Mouse (Mus musculus): ENCODE results near the gene Pcp4l1.

The Pcp4l1 gene

DNA sequence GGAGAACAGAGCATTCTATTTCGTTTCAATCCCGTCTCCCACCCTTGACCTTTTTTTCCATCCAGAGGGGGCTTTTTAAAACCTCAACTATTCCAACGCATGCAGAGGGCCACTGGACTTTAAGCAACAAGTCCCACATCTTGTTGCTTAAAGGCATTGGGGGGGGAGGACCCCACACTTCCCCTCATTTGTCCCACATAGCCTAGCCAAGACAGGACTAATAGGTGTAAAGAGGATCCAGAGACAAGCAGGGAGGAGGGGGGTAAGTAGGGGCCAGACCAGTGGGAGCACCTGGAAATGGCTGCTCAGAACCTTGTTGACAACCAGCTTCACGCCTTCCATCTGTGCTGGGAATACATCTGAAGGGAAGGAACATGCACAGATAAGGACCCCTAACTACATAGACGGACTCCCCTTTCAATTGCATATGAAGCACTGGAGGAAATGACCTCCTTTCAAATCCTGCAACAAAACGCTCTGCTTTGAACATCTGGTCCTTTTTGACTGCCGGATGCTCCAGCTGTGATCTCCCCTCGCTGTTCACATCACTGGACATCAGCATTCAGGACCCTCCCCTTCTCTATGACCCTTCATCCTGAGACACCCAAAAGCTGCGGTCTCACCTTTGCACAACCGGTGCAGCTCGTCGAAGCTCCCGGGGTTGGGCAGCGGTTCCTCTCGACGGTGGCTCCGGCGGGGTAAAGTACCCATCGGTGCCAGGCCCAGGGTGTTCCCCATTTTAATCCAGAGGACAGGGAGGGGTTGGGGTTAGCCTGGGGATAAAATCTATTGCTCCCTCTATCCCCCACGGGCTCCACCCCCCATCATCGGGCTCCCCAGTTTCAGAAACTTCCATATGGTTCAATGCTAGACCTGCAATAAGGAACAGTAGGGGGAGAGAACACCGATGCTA, 25.5 kb upstream of the Pcp4l1 start:
- no peak for DNase-seq

DNA sequence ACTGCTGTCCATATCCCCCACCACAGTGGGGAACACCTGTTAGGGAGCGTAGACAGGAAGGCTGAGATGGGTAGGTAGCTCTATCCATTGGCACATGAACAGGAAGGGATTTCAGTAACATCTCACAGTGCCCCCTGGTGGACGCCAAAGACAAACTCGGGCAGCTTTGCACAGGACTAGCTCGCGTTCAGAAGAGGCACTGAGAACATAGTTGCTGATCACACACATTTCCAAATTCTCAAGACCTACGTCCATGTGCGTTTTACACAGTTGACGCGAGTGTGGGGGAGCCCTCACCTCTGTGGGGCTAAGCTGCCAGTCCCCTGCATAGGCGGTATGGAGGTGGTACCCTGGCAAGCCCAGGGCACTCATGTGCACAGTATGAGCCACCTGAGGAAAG, 24.8 kb upstream of the Pcp4l1 start:
- peak; percentile 96 for DNase-seq

DNA sequence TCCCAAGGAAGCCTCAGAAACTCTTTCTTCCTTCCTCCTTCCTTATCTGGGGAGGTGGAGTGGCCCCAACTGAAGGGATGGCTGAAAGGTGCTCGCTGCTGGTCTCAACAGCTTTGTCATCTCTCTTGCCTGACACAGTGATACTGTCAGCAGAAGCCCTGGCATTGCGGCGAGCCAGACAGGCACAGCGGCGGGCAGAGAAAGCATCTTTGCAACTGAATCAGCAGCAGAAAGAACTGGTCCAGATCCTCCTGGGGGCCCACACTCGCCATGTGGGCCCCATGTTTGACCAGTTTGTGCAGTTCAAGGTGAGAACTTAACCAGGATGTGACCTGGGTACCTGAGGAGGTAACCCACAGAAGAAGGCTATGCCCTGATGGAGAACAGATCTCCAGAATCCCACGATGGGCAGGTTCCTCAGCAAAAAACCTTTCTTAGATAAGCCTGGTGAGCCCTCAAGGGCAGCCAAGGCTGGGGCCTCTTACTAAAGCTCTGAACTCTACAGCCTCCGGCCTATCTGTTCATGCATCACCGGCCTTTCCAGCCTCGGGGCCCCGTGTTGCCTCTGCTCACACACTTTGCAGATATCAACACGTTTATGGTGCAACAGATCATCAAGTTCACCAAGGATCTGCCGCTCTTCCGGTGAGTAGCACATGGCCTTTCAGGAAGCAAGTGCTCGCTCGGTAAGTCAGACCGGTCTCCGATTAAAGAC, 20.3 kb upstream of the Pcp4l1 start:
- peak; percentile 87 for DNase-seq

DNA sequence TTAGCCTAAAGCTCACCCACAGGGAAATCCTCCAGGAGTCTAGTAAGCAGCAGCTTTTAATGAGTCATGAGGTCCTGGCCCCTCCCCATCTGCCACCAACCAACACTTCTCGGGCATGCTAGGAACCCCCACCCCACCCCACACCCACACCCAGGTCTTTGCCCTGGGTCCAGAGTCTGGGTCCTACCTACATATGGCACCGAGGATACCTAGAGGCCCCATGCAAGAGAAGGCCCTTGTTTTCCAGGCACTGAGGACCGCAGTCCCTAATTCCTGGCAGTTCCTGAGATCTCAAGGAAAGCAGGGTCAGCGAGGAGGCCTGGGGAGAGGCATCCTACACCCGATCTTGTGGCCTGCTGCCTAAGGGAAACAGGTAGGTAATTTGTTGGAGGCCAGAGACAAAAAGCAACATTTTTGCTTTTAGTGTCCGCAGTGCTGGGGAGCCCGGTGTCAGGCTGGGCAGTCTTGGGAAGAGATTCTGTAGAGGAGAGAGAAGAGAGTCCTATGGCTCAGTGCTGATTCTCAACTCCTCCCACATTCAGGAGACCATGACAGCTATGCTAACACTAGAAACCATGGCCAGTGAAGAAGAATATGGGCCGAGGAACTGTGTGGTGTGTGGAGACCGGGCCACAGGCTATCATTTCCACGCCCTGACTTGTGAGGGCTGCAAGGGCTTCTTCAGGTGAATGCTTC, 17.9 kb upstream of the Pcp4l1 start, which contains the start of gene Nr1i3:
Gene Nr1i3, plus strand, starts transcription at position 170 of the 696 bp plus-strand sequence.
- peak; percentile 87 for DNase-seq

DNA sequence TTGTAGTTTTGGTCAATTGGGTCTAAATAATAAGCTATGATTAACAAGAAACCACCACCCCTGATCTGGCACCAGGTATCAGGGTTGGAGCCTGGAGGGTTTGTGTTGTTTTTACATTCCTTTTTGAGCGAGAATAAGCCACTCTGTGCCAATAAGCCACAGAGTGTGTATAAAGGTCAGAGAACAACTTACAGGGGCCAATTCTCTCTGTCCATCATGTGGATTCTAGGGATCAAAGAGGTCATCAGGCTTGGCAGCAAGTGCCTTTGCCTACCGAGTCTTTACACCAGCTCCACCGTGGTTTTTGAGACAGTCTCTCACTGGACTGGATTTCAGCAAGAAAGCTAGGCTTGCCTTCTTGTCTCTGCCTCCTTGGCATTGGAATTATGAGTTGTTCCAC, 16.8 kb upstream of the Pcp4l1 start:
- DNase-seq: peak; percentile 71

DNA sequence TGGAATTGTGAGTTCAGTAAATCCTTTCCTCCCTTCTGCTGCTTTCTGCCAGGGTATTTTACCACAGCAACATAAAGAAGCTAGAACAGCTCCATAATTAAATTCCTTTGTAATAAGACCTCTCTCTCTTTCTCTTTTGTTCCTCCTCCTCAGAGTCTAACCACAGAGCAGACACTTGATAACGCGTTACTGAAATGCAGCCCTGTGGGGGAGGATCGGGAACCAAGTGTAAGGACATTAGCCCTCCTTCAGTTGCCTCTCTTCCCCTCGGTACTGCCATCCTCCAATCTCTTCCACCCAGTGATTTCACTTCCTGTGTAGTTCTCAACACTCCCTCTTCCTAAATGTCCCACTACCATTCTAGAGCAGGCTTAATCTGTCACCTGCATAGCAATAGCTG, 13.3 kb upstream of the Pcp4l1 start:
- no peak for DNase-seq

DNA sequence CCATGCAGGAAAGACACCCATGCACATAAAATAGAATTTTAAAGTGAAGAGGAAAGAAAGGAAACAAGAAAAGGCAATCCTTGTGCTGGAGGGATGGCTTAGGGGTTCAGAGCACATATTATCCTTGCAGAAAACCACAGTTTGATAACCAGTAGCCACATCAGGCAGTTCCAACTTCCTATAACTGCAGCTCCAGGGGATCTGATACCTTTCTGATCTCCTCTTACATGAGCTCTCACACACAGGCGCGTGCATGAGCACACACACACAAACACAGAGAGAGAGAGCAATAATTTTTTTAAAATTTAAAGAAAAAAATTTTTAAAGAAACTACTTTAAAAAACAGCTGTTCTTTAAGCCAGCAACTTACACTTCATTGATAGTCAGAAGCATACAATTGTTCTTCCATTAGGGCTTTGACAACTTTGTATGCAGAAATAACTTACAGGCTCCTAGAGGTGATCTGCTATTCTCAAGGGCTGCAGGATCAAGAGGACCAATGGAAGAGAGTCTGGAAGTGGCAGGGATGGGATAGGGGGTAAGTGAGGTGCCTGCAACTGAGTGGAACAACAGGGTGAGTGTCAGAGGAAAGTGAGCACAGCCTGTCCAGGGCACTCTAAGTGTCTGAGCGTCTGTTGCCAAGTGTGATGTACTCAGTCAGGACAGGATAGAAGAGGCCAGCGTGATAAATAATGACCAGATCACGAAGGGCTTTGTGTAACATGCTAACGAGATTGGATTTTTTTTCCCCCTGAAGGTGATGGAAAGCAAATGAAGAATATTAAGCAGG, 9.8 kb upstream of the Pcp4l1 start:
- peak; percentile 97 for DNase-seq

DNA sequence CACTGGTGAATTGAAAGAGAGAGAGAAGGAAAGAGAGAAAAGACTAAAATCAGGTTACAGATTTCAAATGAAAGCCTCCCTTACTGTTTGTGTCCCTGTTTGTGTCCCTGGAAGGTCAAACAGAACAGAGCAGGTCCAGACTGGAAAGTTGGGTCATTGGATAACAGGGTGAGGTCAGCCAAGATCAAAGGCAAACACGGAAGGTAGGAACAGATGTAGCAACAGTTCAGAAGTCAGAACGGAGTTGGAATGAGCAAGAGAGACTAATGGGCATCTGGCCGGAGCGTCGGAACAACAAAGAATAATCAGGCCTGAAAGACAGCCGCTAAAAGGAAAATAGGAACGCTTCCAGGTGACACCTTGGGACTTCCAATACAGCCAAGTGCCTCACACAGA, 8.2 kb upstream of the Pcp4l1 start:
- peak; percentile 68 for DNase-seq

DNA sequence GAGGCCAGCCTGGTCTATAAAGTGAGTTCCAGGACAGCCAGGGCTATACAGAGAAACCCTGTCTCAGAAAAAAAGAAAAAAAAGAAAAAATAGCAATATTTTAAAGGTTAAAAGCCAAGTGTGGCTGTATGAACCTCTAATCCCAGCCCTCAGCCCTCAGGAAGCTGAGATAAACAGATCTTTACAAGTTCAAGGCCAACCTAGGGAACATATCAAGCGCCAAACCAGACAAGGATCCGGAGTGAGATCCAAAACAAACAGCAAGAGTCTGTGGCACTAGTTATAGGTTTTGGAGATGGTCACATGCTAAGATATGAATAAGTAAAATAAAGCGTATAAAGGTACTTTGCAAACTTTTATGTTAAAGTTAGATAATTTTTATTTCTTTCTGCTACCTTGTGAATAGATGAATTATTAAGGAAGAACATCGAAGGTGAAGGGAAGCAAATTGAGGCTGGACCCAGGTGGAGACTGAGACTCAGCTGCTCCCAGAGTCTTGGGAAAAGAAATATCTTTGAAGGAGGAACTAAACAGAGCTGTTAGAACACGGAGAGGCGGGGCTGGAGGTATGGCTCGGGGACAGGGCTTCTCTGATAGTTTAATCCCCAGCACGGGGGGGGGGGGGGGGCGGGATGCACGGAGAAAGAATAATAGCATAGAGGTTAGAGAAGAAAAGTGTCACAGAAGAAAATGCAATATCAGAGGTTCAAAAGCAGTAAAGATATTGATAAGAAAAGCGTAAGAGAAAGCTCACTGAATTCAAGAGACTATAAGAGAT, 7.6 kb upstream of the Pcp4l1 start:
- DNase-seq: no peak

DNA sequence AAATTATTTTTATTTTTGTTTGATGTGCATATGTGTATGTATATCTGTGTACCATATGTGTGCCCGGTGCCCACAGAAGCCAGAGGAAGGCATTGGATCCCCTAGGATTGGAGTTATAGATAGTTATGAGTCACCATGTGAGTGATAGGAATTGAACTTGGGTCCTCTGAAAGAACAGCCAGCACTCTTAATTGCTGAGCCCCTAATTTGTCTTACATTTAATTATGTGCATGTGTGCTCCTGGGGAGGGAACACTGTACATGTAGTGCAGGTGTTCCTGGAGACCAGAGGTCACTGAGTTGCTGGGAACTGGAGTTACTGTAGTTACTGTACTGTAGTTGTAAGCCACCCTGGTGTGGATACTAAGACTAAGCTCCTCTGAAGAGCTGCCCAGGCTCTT, 4.7 kb upstream of the Pcp4l1 start:
- peak; percentile 78 for DNase-seq

DNA sequence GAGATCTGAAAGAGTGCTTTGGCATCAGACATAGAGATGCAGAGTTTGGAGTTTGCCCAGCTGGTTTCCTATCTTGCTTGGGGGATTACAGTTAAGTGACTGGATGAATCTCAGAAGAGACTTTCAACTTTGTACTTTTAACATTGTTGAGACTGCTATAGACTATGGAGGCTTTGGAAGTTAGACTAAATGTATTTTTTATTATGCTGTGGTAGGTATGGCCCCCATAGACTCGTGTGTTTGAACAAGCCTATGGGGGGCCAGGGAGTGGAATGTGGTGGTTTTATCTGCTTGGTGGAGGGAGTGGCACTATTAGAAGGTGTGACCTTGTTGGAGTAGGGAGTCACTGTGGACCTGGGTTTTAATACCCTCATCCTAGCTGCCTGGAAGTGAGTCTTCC, 3.5 kb upstream of the Pcp4l1 start:
- peak; percentile 79 for DNase-seq

DNA sequence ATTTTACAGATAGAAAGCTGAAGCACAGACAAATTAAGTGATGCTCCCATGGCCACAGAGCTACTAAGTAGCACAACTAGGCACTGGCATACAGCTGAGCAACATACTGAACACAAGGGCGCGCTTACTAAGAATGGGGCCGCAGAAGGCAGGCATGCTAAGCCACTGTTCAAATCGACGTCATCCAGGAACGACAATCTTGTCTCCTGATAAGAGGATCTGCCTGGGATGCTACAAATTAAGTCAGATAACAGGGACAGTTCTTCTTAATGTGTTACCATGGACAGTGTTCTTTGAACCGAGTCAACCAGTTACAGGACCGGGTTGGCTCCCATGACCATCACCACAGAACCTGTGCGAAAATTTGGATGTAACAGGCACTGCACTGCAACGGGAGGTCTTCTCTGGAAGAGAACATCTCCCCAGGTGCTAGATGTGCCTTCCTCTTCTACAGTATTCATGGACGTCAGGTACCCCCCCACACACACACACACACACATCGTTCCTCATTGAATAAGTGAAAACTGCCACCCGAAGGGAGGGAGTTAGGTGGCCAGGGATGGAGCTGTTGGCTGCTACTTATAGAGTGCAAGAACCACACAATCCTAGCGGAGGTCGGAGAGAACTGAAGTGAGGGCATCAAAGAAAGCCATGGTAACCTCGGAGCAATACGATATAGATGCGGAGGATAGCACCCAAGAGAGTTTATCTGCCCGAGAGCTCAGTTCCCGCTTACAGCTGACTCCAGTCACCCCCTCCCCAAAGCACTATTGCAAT, 834 bp downstream of the Pcp4l1 start:
- DNase-seq: peak; percentile 89

DNA sequence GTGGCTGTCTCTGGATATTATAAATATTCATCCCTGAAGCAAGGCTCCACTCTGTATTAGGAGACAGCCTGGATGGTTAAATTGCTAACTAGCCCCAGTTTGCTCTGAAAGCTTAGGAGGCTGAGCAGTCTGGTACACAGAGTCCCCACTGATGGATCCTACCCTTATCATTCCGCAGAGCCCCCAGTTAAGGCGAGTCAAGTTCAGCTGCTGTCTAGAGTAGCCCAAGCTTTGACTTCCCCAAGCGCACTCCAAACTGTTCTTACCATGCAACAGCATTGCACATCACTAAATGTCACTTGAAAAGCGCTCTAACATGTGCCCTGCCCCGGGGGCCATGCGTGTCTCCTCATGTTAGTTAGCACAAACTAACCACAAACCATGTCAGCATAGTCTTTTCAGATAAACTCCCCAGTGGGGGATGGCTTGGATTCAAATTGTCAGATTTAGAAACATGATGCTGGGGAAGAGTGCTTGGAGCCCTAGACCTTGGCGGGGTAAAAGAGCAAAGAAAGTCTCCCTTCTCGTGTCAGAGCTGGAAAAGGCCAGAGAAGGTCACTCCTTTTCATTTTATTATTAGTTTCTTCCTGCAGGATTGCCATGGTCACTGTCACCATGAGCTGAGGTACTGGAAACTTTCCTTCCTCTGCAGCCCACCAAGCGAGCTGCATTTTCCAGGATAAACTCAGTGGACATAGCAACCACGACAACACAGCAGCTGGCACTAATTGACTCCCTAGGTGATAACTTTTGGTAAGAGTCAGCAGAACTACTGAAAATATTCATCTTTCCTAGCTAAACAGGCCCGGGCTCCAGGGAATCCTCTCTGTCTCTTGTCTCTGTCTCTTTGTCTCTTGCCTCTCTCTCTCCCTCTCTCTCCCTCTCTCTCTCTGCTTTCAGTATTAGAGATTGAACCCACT, 1.9 kb downstream of the Pcp4l1 start:
- peak; percentile 90 for DNase-seq

DNA sequence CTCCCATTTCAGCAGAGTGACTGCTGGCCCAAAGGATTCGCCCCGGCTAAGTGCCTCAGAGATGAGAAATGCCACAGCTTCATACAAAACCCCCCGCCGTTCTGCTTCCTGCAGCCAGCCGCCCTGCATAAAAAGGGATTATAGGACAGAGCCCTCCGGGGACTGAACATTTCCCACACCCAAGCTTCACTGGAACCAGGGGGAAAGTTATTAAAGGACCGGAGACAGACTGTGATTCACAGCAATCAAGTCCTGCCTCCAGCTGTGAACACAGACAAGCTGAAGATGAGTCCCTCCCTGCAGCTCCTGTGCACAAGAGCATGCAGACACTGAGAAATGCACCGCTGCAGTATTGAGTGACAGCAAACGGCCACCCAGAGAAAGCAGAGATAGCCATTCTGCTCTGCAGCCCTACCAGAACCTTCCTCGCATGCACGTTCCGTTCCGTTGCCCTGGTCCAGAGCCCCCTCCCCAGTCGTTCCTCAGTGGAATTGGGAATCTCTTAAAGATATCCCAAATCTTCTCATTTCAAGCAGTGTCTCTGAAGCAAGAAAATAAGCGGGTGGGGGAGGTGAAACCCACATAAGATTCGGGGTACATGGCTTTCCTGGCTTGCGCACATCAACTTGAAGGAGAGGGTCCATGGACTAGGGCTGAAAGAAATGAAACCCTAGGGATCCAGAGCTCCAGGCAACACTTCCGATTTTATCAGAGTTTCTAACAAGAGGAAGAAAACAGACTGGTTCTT, 2.8 kb downstream of the Pcp4l1 start:
- DNase-seq: peak; percentile 94

DNA sequence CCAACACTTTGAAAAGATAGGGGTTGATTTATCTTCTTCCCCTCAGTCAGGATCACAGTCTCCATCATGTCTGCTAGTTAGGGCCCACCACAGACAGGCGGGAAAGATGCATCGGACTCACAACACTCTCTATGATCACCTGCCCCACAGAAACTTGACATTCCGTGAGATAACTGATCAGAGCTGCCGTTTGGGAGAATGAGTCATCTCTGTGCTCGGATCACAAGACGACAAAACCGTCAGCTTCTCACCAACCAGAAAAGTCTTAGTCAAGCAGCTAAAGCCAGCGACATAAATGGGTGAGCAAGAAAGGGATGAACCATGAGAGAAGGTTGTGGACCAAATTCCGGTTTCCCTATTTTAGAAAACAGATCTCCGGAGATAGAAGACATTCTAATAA, 3.8 kb downstream of the Pcp4l1 start:
- peak; percentile 75 for DNase-seq

DNA sequence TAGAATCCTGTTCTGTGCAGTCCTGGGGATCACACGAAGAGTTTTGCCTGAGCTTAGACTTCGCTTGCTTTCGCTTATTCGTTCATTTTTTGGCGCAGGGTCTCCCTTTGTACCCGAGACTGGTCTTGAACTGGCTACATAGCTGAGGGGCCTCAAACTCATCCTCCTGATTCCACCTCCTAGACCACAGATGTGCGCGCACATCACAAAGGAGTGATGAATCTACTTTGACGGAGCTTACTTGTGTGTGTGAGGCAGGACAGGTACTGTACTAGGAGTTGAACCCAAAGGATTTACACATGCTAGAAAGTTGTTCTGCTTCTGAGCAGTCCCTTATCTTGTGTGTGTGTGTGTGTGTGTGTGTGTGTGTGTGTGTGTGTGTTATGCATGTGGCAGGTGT, 5.2 kb downstream of the Pcp4l1 start:
- peak; percentile 70 for DNase-seq

DNA sequence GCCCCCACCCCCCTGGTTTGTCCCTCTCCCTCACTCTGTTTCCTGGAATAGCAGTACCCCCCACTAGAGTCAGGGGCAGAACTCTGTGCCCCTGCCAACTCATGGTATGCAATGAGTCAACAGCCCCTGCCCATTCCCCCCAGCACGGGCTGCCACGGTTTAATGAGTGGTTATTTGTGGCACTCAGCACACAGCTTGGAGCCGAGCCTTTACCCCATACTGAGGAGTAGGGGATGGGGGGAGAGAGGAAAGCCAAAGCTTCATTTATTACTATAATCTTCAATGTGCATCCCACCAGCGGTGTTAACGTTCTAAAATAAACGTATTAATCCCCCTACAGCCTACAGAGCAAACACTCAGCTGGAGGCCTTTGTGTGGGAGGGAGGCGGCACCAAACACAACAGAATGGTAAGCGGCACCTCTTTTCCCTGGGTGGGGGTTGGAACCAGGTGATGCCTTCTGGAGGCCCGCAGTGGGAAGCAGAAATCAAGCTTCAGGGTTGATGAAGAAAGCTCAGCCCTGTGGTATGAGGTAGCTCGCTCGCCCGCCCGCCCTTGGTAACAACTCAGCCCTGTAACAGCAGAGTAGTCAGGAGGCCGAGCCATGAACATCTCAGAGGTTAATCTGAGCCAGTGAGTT, 6.5 kb downstream of the Pcp4l1 start:
- no peak for DNase-seq

DNA sequence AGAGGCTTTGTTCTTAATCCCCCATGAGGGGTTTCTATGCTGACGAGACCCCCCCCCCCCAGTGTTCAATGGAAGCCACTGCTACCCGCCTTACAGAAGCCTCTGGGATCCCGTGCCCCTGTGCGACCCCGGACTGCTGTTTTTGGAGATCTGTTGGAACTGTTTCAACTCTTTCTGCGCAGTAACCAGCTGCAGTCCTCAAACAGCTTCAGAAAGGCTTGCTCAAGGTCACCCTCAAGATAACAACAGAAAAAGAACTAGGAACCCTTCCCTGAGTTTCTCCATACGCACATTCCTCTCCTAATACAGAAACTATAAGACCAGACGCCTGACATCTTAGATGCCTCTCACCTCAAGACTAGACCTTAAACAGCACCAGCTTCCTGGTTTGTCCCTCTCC, 7.0 kb downstream of the Pcp4l1 start:
- peak; percentile 95 for DNase-seq

Measured in heart, adult 11 months (tissue).